Mouse (Mus musculus) monocyte, adult 5-6 weeks (primary cell): ENCODE results near the gene Hs6st3. TPM values are rescaled to one million over a fixed set of nuclear protein-coding genes. Genes with fewer than 3 reads are reported as not detected.

Experiments used
- ATAC-seq: fragments of 153-309, 156-312 bp; replicated peaks from 2 replicates; pipeline ENCODE4 v1.8.0; 2017; ENCODE audit warnings: mild to moderate bottlenecking; ENCODE audit not compliant: low TSS enrichment, insufficient number of reproducible peaks, severe bottlenecking, poor library complexity, low FRiP score
- total RNA-seq: library from RNA; stranded (forward); fragments of 200-1000, 200-491, 200-594 nt; gene quantifications from 3 replicates; pipeline ENCODE4 v1.2.3, GENCODE M21; 2017

Hs6st3 gene
- total RNA-seq, 1 experiment from 2014 or later = not detected

DNA sequence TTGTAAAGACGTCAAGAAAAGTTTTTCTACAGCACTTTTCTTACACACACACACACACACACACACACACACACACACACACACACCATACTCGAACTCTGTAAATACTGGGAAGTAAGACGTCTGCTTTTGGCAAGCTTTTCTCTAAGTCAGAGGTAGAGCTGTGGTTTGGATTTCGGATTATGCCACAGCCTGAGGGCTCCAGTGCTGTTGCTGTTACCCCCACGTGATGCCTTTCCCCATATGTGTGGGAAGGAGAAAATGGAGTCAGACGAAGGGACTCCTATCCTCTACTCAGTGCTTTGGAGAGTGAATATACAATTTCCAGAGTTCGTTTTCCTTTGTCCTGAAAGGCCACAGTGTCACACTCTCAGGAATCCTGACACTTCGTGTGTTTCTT, 231.1 kb downstream of the Hs6st3 start:
- ATAC-seq = no peak

DNA sequence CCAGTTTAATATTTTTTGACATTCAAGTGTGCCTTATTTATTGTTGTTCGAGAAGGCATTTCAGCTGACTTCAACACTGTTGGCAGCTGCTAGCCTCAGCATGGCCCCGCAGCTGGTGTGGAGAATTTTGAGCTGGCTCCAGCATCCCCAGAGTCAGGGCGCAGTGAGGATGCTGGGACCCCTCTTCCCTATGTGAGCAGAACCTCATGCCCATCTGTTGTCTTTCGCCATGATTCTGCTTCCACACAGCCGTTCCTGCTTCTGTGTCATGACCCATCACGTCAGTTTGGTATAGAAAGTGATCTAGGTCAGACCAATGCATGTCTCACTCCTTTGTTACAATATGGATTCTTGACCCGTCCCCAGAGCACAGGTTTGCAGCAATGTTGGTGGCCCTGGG, 231.9 kb downstream of the Hs6st3 start:
- no peak for ATAC-seq

DNA sequence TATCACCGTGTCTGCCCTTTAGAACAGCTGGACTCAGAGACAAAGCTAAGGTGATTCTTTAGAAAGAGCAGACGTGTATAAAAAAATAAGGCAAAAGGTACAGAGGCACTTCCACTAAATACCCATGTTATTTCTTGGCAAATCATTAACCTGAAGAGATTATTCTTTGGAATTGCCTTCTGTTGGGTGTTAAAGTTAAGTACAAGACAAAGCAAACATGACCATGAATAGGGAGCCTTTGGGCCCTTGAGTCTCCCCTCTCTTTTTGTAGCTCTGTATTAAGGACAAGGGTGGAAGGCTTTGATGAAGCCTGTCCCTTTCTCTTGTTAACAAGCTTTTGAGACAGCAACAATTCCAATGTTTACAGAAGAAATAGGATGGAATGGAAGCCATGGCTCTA, 241.2 kb downstream of the Hs6st3 start:
- ATAC-seq = no peak

DNA sequence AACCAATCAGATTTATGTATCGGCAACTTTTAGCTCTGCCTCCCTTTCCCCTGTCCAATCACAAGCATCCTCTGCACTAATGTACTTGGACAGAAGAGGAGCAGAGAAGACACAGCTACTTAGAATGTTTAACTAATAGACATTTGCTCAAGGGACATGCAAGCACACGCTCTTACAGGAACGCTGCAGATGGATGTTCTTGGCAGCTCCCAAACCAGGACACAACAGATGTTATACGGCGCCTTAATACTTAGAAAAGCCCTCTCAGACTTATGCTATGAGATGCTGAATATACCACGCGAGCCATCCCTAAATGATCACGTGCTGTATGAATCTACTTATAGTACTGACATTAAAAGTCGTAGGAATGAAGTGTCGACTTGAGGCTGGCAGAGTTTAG, 263.5 kb downstream of the Hs6st3 start:
- no peak for ATAC-seq

DNA sequence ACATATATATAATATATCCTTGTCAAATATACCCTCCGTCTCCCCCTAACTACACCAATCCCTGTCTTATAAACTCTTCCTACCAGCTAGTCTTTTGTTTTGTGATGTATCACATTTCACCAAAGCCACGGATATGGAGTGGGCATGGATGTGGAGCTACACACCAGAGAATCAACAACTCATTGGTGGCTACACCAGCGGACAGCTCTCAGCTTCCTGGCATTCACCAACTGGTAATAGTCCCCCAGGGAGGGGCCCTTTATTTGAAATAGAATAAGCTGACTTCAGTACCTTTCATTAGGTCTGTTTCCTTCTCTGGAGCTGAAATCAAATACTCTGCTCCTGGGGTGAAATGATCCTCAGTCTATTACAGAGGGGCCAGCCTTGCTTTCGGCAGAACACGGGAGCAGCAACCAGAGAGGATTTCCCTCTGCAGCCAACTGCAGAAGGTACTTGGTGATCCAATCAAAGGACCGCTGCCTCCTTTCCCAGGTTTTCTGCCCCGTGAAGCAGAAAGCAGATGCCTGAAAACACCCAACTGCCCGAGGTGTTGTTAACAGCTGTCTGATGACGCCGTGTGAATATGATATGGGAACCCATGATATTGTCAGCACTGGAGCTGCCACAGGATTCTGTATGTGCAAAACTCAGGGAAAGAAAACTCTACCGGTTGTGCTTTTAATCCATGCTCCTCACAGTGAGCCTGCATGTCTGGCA, 271.4 kb downstream of the Hs6st3 start:
- ATAC-seq = no peak

DNA sequence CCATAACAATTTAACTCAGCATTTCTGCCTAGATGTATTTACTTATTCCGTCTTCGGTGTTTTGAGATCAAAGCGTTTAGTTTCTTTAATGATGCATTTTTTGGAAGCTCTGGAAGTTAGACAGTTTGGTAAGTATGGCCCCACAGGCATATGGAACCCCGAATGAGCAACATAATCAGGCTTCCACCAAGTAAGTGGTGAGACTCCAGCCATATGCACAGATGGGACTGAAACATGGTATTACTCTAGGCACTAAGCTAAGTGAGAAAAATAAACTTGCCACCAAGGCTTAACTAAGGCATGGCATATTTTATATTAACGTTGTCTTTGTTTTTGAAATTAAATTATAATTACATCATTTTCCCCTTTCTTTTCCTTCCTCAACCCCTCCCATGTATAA, 284.8 kb downstream of the Hs6st3 start:
- ATAC-seq = no peak

DNA sequence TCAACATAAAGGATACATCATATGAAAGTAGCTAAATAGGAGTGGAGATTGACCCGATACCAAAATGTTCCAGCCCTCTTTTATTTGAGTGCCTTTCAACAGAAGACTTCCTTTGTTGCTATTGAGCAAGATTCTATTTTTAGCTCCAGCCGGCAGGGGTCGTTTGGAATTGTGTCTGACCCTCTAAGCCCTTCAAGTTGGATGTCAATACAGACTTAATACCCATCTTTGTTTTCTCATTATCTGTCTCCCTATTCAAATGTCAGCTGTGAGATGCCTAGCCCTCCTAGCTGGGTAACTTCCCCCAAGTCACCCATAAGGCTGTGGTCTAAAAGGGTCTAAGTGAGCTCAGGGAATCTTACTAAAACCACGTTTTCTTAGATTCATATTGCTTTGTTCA, 312.3 kb downstream of the Hs6st3 start:
- no peak for ATAC-seq

DNA sequence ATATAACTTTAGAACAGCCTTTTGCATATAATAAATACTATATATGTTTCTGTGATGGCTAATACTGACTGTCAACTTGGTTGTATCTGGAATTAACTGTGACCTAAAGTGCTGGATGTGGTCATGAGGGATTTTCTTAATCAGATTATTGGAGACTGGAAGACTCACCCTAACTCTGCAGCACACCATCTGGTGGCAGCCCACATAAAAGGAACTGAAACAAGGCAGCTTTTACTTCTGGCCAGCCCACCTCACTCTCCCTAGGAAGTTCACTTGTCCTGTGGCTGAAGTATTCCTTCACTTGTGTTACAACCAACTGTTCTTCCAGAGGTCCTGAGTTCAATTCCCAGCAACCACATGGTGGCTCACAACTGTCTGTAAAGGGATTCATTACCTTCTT, 313.5 kb downstream of the Hs6st3 start:
- no peak for ATAC-seq

DNA sequence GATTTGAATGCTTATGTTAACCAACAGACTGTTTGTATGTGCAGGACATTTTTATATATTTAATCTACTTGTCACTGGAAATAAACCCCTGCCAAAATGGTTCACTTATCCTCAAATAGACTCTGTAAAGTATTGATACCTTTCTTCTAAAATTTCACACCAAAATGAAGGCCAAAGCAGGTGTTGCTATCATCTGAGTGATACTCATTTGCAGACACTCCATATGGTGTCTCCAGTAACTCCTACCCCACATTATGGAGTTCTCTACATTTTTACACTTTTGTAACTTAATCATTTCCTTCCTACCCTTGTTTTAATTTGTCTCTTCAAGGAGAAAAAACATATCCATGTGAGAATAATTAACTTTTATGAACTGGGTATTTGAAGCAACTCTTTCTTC, 314.2 kb downstream of the Hs6st3 start:
- no peak for ATAC-seq

DNA sequence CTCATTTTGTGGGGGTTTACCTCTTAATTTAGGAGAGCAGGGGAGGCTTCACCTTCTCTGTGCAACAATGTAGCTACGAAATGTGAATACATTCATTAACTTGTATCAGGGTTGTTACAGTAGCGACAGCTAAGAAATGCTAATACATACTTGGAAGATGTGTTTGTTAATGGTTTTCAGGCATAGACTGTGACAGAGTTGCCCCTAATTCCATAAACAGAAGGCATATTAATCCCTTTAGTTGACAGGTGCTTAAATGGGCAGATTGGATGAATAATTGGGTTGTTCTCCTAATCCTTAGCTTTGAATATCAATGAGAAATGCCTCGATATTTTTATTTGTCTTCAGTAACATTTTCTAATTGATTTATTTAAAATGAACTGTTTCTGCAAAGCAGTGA, 314.7 kb downstream of the Hs6st3 start:
- no peak for ATAC-seq

DNA sequence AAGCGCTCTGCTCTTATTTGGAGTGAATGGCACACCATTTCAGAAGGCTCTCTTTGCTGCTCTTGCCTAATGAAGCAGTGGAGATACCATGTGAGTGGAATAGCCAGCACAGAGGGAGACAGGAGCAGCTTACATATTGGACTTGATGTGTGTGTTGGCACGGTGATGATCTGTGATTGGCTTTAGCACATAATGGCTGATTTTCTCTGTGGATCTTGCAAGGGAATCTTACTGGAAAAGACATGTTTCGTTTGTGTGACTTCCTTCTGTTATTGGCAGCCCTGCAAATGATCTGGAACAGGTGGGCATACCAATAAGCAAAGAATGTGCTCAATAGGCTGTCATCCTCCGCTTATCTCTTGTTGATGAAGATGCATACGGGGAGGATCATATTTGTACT, 326.2 kb downstream of the Hs6st3 start:
- no peak for ATAC-seq

DNA sequence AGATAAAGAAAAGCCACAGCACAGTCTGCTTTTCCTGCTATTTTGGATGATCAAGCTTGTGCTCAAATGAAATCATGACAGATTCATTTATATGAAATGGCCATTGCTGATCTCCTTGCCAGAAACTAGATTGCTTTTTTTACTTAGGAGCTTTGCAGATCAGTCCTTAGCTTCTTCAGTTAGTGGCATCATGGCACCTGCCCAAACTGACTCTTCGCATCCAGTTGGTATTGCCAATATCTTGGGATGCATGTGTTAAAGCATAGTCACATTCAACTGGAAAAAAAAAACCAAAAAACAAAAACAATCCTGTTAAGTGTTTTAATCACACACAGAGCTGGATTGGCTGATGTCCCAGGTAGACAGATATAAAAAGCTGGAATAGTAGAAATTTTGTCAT, 326.7 kb downstream of the Hs6st3 start:
- no peak for ATAC-seq

DNA sequence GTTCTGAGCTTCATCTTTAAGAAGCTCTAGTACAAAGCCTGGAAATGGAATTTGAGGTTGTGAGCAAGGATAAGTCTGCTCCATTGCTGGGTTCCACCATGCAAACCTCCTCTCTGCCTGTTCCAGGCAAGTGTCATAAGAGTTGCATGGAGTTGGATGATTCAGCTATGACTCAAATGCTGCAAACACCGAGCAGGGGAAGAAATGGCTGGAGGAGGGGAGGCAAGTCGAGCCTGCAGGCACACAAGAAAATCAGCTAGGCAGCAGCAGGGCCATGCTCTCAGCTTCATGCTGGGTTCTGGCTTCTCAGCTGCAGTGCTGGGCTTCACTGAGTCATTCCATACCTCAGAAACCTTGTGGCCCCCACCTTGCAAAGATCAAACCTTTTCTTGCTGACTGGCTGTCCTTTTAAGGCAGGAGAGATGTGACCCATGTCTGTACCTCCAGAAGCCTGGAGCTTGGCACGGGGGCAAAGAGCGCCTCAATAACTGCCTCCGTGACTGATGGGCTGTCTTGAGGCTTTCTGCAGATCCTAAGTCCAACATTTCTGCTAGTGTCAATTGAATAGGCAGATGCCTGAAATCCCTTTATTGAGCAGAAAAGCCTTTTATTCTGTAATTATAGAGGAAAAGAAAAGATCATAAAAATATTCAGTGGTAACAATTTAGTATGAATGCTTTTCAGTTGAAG, 328.9 kb downstream of the Hs6st3 start:
- ATAC-seq = no peak

DNA sequence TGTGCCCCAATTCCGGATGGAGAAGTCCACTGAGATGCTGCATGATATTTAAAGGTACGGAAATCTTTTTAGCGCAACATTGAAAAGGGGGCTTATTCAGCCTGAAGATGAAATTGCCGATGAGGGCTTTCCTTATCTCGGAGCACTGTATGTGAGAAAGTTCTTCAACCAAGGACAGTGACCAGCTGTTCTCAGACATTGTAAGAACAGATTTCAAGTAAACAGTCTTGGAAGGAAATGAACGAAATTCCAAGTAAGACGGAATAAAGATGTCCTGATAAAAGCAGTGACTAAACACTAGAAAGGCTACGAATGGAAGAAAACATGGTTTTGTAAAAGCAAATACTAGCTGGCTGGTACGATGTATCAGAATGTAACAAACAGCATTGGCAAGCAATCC, 338.4 kb downstream of the Hs6st3 start:
- no peak for ATAC-seq

DNA sequence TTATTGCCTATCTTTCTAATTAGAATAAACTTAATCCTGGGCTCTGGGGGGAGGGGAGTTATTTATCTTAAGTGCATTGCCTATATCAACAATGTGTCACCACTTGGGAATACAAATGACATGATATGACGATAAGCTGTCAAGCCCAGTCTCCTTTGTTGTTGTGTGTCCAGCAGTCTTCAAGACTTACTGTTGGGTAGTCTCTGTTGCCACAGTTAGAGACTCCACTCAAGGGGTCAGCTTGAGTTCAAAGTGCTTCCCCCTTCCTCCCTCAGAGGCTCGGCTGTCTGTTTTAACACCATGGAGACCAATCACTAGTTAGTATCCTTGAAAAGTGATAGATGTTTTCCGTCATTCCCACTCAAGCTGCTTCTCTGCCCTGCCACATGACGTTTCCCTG, 339.7 kb downstream of the Hs6st3 start:
- ATAC-seq = no peak

DNA sequence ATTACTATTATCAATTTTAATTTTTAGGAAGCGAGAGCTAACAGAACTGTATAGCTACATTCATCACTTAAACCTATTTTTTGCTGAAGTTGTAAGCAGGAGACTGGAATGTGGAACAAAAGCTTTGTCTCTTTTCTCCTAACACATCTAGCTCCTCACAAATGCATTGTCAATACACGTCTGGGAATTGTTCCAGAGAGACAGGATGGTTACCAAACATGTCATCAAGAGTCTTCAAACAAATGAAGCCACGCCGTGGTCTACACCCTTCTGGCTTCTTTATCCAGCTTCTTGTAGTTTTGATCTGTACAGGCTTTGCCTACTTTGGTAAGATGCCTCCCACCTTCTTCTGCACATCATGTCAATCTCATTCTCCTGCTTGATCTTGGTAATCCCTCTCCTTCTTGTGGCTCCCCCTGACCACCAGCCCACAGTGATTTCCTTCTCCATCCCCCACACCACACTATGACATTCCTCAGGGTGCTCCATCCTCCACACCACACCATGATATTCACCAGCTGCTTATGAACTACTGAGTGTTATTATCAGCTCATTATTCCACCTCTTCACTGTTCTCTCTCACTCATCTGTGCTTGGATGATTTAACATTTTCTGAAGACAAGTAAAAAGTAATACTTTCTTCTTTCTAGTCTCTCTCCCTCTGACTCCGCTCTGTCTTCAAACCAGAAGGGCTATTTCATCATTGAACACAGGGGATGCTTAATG, 351.0 kb downstream of the Hs6st3 start:
- ATAC-seq = no peak

DNA sequence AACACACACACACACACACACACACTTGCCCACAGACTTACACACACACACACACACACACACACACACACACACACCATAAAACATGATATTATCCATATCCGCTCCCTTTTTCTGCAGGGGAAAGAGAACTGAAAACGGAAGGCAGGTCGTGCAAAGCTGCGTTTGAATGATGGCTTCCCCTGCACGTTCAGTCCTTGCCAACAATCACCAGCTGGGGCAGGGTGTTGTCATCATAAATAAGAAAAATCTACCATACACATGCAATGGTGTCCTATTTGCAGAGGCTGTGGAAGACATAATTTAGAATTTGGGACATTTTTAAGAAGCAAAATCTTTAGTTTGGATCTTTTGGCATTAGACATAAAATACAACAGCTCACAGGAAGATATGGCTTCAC, 382.5 kb downstream of the Hs6st3 start:
- no peak for ATAC-seq

DNA sequence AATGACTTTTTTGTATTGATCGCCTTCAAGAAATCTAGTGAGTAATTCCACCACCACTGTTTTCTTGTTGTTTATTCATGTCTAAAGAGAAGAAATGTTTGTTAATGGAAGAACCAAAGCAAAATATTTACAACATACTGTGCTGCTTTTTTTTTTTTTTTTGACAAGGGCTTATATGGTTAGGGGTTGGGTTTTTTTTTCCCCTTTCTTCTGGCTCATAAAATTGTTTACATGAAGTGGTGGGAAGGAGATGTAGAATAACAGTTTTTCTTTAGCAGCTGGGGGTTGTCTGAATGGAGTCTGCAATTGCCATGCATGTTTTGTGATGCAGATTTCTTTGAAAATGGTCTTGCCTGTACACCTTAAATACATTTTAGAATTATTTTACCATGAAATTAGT, 382.9 kb downstream of the Hs6st3 start:
- ATAC-seq = no peak

DNA sequence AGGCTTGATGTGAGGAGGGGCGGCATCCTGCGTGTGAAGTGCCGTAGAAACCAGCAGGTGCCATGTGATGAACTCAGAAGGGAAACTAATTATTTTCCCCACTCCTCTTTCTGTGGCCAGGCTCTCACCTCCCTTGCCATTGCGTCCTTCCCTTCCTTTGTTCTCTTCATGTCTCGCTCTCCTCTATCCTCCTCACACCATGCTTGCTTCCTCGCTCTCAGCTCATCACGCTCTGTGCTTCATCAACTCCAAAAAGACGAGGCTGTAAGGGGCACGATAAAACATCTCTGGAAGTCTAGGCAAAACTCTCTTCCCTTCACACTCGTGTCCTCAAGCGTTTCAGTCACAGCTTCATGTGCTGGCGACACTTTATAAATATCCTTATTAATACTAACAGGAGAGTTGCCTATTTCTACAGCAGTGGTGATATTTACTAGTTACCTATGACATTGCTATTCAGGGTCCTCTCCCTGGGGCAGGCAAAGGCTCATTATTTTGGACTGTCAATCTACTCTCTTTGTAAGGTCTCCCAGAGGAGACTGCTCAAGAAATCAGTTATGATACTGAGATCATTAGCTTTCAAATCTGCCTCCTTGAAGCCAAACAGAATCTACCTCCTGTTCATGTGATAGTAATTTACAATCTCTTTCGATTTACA, 394.9 kb downstream of the Hs6st3 start:
- ATAC-seq = no peak

DNA sequence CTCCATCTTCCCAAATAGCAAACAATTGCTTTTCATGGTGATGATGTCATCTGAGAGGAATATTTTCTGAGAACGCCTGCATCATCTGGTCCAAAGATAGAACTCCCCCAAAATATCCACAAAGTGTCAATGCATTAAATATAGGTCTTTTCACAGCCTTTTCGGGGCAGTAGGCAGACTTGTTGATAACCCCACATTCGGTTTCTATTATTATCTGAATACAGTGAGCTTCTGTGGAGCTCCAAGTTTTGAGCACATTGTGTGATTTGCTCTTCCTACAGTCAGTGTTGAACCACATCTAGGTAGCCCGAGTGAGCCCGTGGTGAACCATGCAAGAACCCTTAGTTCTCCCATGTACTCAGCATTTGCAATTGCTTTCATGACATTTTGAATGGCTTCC, 402.4 kb downstream of the Hs6st3 start:
- ATAC-seq = no peak
